Mouse (Mus musculus) forelimb bud, embryonic 11.5 days (tissue): ENCODE measurements around the gene Nos1.
"Not testable (repeated sequence)": the region's sequence is repeated elsewhere in the genome, so short reads cannot be mapped to it uniquely, and the experiment has no call there.

ENCODE experiments used
- DNase-seq: peaks from one replicate; pipeline ENCODE4 v3.0.0-alpha.2; 2012; ENCODE audit warnings: low read depth, low spot score

Gene Nos1

DNA sequence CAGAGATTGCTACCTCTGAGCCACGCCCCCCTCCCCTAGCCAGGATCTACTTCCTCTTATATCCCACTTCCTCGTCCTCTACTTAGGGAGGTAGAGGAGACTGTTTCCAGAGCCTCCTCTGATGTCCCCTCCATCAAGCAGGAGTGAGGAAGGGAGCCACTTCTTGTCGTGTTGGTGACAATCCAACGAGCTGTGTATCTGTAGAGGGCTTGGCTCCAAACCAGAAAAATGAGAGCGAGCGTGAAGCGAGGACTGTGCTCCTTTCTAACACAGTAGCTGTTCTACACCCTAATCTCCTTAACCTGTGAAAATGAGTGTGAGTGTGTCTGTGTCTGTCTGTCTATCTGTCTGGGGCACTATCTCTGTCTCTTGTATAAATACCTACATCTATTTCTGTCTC lies 58.7 kb downstream of the Nos1 start:
- no peak for DNase-seq

DNA sequence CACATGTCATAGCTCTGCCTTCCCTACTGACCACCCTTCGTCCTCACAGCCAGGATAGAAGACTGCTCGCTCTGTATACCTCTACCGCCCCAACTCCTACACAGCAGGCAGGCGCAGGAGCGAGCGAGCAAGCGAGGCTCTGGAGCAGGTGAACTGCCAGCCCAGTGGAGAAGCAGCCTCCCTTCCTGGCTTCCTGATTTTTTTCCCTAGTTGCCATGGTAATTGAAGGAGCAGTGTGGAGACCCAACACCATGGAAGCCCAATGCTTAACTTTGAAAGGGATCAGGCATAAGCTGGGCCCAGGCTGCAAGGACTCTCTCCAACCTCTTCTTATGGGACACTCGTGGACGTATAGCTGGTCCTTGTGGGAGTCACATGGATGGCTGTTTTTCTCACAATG lies 59.4 kb downstream of the Nos1 start:
- DNase-seq: no peak

DNA sequence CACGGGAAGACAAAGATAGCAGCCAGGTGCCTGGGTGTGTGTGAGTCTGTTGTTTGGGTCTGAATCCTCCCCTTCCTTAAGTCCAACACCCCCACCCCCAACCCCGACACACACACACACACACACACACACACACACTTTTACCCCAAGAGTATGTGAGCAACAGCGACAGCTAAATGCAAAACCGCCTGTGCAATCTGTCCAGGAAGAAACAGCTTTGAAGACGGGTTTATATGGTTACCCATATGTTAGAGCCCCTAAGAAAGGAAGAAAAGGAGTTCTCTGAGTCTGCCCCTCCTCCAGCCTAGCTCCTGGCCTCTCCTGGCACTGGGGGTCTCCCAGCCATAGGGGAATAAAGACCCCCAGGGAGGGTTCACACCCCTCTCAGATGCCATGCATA lies 60.2 kb downstream of the Nos1 start:
- no peak for DNase-seq

DNA sequence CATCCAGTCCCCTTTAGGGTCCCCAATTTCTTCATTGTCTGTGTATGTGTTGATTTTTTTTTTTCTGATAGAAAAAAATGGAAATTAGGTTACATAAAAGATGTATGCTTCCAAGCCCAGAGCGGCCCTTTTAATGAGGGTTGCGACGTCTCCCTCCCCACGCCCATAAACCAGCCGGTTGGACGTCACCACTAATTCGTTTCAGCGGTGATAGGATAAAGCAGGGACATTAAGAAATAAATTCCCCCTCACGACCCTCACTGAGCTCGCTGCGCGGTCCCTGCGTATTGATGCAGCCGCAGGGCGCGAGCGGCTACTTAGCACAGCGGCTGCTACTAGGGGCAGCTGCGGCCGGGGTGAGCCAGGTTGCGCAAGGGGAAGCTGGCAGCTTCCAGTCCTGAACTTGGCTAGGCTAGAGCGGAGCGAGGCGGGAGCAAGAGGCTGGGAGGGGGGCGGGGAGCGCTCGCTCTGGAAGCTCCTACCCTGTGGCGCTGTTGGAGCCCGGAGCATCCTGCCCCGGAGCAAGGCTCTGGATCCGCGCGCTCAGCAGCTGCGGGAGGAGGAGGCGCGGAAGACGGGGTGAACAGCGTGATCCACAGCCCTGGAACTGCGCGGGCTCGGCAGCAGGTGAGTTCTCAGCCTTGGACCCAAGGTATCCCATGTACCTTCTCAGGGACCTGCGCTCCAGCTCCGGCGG lies 61.0 kb downstream of the Nos1 start:
- DNase-seq: no peak

DNA sequence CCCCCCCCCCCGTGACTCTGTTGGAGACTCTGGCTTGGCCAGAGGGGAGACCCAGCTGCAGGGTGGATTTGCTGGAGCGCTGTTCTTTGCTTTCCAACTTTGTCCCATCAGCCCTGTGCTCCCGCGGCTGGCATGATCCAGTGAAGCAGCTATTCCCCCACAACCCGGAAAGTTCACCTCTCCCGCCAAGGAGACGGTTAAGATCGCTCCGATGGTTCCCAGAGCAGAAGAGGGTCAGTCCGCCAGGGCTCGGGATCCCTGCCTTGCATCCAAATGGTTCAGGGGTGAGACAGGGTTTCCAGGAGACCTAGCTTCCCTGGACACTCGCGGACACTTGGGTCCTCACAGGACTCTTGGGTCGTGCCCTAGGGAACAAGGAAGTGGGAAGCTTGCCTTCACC lies 61.9 kb downstream of the Nos1 start:
- no peak for DNase-seq

DNA sequence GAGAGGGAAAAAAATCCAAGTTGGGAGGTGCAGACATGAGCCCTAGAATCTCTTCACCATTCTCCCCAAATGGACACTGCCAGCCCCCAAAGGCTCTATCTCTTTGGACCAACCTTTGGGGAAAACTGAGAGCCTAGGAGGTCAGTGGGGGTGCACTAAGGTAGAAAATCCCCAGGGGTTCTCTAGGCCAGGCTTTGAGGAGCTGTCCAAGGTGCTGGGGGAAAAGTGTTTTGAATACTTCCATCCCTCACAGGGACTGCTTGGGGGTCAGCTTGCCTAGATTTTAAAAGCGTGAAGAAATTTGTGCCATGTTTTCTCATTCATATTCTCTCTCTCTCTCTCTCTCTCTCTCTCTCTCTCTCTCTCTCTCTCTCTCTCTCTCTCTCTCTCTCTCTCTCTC lies 63.8 kb downstream of the Nos1 start:
- peak; percentile 67 for DNase-seq

DNA sequence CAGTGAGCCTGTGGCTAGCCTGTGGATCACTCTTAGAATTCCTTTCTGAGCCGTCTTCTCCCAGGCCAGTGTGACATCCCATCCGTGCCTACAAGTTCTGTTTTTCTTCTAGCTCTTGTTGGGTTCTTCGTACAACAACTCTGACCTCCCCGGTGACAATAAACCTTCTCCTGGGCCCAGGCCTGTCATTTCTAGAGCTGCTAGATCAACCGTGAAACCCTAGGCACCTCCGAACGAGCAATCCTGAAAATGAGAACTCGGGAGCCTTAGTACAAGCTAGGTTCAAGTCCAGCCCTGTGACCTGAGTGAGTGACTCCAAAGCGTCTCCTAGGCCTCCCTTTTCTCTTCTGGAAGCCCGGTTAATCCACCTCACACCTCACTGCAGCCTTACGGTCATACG lies 69.6 kb downstream of the Nos1 start:
- DNase-seq: no peak

DNA sequence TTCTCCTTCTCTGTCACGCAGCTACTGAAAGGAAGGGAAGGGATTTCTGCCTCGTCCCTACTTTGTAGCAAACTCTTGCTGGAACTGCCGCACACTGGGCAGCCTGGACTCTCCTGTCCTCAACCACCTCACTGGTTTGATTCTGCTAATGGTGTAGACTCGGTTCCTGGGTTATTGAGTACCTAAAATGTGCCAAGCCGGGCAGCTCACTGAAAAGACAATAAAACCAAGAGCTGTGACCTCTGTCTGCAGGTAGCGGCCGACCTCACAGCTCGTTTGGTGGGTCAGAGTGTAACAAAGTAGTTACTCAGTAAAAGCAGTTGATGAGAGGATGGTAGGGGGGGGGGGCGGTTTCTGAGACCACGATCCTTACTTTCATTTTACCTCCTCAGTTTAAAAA lies 72.9 kb downstream of the Nos1 start:
- no peak for DNase-seq

DNA sequence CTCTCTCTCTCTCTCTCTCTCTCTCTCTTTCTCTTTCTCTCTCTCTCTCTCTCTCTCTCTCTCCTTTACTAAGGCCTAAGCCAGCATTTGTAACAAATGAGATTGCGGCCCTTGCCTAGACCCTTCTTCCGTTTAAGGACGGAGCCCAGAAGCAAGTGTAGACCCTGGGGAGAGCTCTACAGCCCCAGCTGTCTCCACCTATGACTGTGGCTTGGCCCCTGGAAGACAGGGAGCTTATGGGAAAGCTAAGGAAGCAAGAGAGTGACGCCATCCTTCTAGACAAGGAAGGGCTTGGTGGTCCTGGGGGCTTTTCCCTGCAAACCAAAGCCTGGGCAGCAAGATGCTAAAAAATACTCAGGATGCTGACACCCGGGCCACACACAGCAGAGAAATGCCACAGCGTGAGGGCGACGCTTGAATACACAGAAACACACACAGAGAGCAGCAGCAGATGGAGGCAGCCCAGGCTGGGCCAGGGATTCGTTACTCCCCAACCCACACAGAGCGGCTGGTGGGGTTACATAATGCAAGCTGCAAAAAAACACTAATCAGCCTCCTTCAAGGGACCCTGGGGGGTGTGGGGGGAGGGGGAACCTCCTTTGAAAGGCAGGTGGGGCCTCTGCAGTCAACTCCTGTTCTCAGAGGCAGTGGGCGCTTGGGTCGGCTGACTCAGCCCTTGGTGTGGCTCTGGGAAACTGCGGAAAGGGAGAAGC lies 83.9 kb downstream of the Nos1 start:
- DNase-seq: no peak

DNA sequence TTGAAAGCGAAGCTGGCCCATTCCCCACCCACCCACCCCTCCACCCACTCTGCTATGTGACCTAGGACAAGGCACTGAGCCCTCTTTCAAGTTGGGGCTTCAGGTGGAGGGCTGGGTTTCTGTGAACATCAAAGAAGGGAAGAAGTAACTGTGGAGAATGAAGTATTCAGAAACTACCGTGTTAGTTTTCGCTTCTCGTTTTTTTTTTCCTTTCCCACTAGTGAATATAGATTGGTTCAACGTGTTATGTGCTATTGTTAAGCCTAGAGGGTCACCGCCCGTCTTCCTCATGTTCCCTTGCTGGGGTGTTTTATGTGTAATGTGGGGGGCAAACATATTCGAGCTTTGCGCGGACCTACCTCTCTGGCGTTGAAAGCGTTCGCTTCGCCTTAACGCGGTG lies 85.0 kb downstream of the Nos1 start:
- DNase-seq: no peak

DNA sequence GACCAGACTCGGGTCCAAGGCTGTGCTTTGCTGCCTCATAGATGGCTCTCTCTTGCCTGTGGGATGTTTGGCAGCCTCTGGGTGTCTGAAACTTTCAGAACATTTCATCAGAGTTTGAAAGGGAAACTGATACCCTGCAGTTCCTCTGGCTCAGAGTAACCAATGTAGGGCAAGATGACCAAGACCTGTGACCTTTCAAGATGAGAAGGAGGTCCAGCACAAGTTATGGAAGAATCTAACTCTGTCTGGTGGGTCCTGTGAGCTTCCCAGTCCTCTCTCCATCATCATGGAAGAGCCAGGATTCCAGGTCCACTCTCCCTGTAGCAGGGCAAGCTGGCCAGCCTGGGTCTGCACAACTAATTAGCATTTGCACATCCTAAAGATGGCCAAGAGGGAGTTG lies 90.8 kb downstream of the Nos1 start:
- no peak for DNase-seq

DNA sequence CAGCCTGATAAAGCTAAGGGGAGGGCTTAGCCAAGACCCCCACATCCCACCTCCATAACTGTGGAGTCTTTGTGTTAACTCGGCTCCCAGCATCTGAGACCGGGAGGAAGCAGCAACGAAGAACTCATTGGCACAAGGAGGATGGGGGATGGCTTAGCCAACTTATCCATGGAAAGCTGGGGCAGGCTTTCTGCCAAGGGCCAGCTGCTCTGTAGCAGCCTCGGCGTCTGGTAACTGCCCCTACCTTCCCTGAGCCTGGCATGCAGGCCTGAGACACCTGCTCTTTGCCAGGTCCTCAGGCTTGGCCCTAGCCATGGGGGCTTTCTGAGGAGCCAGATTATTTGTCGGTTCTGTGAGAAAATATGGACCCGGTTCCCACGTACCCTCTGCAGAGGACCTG lies 93.0 kb downstream of the Nos1 start:
- no peak for DNase-seq

DNA sequence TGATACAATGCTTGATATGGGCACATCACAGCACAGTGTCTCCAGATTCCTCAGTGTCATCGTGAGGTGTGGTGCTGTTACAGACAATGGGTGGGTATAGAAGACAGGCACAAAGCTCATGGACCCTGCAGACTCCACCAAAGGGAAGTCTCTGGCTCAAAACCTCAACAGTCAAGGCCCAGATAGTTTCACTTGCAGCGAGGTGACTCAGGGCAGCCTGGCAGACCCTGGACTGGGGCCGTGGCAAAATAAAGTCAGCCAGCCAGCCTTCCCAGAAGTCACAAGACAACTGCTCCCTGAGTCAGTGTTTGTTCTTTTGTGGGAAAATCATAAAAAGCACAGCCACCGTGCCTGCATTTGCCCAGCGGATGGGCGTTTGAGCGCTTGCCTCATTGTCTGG lies 93.4 kb downstream of the Nos1 start:
- DNase-seq: no peak

DNA sequence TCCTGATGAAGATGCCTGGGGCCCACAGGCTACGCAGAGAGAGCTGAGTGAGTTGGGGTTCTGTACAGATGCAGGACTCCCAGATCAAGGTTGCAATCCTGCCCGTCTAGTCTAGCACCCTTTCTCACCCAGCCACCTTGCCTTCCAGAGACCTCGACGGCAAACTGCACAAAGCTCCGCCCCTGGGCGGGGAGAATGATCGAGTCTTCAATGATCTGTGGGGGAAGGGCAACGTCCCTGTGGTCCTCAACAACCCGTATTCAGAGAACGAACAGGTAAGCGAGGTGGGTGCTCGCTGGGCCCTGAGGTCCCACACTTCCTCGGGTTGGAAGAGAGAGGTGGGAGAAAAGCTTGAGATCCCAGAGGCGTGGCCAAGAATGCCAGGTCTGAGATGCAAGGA lies 98.3 kb downstream of the Nos1 start:
- DNase-seq: no peak

DNA sequence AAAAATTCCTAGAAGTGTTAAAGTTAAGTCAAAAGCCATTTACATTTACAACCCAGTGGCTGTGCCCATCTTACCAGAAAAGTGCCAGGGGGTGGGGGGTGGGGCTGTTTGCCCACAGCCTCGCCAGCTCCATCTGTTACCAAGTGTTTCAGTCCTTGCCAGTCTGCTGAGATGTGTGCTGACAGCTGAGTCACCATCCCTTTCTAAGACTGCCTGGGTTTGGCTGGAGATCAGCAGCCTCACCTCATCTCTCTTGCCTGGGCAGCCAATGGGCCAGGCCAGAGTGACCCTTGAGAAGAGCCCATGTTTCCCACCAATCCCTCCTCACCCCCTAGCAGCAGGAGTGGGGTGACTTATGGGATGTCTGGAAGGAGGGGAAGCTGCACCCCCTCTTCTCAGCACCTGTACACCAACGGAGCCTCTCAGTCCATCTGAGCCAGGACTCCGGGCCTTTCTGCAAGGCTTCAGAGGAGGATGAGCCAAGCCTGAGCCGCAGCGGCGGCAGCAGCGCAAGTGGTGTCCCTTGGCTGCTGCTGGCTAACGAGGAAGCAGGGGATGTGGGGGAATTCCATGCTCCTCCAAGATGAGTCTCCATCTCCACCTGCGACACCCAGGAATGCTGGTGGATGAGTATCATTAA lies 100.2 kb downstream of the Nos1 start:
- no peak for DNase-seq

DNA sequence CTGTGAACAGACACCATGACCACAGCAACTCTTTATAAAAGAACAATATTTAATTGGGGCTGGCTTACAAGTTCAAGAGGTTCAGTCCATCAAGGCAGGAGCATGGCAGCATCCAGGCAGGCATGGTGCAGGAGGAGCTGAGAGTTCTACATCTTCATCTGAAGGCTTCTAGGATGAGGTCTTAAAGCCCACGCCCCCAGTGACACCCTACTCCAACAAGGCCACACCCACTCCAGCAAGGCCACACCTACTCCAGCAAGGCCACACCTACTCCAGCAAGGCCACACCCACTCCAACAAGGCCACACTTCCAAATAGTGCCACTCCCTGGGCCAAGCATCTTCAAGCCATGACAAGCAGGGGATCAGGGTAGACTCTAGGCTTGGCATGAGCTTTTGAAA lies 101.6 kb downstream of the Nos1 start:
- DNase-seq: not testable (repeated sequence)

DNA sequence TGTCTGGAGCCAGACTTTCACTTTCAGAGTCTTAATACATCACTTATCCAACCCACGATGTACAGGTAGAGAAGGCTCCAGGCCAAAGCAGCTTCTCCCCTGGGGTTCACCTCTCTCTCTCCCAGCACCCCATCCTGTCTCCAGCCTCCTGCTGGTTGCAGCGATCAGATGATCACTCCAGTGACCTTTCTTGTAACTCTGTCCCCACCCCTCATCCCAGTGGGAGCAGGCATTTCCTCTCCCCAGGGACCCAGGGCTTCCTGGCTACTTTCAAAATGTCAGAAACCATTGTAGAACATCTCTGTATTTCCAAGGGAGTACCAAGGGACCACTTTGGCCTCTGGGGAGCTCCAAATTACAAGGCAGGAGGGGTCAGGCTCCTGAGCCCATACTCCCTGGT lies 104.2 kb downstream of the Nos1 start:
- no peak for DNase-seq

DNA sequence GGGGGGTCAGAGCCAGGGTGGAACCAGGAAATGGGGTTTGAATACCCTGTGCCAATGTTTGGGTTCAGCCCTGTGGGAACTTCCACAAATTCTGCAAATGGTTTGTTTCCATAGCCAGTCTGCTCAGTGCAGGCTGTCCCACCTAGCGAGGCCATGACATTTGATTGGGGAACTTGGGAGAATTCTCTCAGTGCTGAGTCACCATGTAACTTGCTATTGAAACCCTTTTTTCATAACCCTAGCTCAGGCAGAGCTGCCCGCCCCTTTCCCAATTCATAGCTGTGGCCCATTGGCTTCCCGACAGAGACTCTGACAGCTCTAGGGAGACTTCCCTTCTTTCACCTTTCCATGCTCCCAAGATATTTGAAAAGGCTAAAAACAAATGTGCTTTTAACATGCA lies 107.3 kb downstream of the Nos1 start:
- DNase-seq: no peak

DNA sequence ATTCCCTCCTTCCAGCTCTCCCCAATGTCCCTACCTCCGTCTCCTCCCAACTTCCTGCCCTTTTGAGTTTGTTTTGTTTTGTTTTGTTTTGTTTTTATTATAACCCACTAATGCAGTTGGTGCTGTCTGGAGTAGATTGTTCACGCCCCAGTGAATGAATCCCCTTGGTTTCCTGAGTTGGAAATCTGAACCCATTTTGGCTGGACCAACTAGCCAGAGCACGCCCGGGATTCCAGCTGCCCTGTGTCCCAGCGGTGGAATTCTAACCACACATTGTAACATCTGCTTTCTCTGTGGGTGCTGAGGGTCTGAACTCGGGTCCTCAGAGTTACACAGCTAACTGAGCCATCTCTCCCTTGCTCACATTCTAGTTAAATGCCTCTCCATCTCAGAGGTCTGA lies 108.1 kb downstream of the Nos1 start:
- no peak for DNase-seq

DNA sequence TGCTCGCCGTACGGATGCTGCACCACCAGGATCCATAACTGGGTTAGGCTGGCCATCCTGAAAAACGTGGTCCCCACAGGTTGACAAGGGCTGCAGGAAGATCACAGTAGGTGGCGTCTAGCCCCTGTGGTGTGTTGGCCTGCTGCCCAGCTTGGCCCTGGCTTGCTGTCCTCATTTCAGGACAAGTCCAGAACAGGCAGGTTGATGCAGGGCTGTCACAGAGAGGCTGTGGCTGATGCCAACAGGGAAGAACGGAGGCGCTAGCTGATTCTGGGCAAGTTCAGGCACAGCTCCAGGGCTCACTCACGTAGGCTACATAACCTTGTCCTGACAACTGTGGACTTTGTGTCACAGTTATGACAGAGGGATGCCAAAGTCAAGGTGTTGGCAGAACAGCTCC lies 108.7 kb downstream of the Nos1 start:
- DNase-seq: no peak

DNA sequence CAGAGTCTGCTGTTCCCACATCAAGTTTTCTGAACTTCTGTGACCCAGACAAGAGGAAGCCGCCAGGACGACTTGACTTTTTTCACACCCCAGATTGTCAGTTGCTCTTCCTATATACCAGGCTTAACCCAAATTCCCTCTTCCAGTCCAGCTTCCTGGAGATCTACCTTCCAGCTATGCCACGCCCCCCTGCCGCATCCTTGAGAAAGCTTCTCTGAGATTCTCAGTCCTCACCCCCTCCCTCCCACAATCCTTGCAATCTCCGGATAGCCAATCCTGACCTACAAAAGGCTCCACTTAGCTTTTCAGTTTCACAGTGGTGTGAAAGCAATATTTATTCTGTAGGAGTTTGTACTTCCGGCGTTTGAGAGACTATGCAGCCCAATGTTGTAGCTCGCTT lies 110.0 kb downstream of the Nos1 start:
- DNase-seq: no peak

DNA sequence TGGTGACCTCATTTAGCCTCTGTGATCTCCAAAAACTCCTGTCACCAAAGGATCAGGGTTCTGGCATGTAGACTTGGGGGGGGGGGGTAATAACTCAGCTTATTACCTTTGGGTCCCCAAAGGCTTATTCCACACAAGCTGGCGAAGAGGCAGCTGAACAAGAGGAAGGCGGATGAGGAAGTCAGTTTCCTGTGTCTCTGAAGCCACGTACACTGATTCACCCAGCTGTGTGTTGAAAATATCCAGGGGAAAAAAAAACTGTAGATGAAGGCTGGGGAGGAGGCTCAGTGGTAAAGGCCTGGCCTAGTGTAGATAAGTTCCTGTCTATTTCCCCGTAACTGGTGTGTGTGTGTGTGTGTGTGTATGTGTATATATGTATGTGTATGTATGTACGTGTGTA lies 110.7 kb downstream of the Nos1 start:
- no peak for DNase-seq

DNA sequence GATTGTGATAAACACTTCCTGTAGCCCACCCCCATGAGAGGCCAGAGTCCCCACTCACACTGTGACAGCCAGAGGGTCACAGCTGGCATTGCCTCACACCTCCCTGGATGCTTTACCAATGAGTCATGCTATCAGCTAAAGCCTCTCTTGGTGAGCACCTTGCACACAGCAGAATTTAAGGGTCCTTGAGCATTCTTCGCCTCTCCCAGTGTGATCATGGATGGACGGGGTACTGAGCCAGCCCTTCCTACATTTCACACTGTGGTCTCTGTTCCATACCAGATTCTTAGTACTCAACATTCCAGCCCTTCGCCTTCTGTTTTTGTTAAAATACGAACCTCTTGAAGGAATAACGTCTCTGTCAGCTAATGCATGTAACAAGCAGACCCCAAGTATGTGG lies 113.2 kb downstream of the Nos1 start:
- DNase-seq: no peak
